Mouse (Mus musculus): ENCODE measurements around the gene Plxnd1.

Gene Plxnd1

GRCm38 (mm10) chr6:115956418-115956921 lies 38.3 kb downstream of the Plxnd1 start:
- DNase-seq: no peak

GRCm38 (mm10) chr6:115955664-115956063 lies 39.1 kb downstream of the Plxnd1 start:
- no peak for DNase-seq

- DNase-seq: no peak
These were observed 39.6 kb downstream of the Plxnd1 start for GRCm38 (mm10) chr6:115955169-115955568.

DNA sequence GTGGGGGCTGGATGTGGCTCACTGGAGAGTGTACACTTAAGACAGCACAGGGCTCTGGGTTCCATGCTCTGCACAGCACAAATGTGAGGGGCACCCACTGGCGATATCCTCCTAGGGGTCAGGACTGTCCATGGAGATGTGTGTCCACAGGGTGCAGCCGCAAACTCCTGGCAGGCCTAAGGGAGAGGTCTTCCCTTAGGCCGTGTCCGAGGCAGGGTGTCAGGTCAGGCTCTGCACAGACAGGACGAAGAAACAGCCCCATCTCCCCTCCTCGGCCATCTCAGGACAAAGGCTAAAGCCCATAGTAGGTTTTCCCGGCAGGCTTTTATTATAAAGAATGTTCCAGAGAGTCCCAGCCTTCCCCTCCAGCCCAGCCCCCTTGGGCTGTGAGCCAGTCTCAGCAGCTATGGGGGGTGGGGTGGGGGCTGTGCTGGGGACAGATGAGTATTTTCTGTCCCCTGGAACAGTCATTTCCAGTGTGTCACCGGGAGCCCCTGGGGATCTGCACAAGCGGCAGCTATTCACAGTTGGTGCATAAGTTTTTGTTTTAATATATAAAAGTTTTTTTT lies 40.2 kb downstream of the Plxnd1 start:
- DNase-seq: no peak

- DNase-seq: no peak
These were observed 48.4 kb downstream of the Plxnd1 start for GRCm38 (mm10) chr6:115946389-115946788.

DNA sequence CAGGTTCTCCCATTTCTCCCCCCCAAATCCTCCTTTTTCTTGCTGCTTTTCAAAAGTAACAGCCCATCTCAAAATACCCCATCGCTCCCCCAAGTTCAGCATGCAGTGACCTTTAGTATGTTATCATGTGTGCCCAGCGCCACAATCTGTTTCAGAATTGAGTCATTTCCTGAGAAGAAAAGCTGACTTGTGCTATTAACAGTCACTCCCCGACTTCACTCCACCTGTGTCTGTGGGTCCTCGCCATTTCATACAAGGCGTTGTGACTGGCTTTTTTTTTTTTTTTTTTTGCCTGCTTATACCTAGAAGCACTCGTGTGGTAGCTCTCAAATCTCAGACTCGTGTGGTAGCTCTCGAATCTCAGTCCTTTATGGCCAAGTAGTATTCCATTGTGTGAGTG lies 49.2 kb downstream of the Plxnd1 start:
- no peak for DNase-seq

DNA sequence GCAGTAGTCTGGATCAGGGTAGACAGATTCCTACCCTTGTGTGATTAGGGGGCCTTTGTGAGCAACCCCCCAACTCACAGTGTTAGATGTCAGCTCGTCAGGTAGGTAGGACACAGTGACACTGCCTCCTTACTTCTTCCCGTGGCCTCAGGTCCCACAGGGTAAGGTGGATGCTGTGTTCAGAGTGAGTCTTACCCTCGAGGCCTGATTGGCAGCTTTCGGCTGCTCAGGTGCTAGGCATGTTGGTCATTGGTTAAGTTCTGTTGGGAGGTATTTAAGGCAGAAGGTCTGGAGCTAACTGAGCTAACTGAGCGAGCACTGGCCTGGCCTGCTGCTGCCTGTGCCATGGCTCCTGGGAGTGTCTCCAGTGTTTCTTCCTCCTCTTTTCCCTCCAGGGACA lies 50.2 kb downstream of the Plxnd1 start, which contains the start of gene H1foo:
H1foo (plus strand) TSS at position 301 of the 400 bp plus-strand sequence.
- DNase-seq: no peak

GRCm38 (mm10) chr6:115943498-115944427 lies 51.0 kb downstream of the Plxnd1 start:
- DNase-seq: no peak

DNA sequence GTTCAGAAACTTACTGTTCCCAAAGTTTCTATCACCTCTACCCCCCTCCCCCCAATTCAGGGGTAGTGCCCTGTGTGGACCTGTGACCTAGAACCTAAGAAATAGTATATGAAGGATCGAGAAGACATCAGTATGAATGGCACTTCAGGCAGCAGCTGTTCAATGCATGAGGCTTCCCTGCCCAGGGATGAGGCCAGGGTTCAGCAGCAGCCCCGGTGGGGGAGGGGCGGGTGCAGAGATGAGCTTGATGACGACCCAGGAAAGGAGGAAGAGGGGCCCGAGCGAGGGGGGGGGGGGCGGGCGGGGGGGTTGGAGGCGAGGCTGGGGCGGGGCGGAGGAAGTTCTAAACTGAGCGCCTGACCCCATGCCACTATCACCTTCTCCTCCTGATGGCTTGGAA lies 53.7 kb downstream of the Plxnd1 start:
- no peak for DNase-seq

DNA sequence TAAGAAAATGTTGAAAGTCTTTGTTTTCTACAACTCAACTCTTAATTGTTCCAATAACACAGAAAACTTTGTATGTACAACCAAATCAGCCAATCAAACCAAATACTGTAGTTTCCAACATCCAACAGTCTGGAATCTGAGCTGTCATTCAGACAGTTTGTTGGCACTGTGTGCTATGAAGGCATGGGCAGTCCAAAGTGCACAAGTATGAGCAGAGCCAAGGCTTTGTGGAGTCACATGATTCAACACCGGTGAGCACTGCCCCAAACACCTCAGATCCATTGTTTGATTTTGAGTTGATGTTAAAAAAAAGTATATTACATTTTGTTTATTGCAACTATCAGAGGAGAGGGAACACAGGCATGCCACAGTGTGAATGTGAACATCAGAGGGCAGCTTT lies 54.2 kb downstream of the Plxnd1 start:
- peak; percentile 49 to 74 for DNase-seq

DNA sequence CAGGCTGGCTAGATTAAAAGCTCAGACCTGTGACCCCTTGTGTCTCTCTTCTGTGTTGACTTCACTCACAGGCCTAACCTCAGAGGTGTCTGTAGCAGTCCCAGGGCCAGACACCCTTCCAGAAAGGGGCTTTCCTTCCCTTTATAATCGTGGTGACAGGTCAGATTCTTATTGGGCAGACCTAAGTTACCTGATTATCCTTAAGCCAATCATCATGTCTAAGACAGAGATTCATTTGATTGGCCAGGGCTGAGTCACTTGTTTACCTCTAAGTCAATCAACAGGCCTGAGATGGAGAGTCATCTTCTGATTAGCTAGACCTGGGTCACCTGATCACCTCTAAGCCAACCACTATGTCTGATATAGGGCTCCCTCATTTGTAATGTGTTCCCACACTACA lies 56.0 kb downstream of the Plxnd1 start:
- no peak for DNase-seq

GRCm38 (mm10) chr6:115938011-115938410 lies 56.8 kb downstream of the Plxnd1 start:
- no peak for DNase-seq

DNA sequence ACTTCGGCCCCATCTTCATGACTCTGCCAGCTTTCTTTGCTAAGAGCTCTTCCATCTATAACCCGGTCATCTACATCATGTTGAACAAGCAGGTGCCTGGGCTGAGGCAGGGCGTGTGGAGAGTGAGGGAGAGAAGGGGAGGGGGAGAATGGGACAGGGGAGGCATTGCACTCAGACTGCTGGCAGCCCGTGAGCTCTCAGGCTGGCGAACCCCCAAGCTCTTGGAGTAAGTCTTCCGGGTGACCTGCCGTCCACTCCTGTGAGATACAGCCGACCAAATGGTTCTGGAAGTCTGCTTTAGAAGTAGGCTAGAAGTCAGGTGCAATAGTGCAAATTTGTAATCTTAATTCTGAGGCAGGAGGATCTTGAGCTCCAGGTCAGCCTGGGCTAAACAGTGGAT lies 59.3 kb downstream of the Plxnd1 start:
- no peak for DNase-seq

DNA sequence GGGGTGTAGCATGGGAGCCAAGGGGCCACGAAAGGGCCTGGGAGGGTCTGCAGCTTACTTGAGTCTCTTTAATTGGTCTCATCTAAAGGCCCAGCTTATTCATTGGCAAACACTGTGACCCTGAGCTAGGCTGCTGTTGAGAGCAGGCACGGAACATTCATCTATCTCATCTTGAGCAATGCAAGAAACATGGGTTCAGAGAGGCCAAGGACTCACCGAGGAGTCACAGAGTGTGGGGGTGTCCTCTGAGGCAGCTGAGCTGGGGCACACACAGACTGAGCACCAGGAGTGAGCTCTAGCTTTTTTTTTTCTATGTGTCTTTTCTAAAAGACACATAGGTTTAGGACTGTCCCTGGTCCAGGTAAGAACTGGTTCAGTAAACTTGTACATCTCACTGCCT lies 62.4 kb downstream of the Plxnd1 start:
- no peak for DNase-seq

- DNase-seq: no peak
These were observed 63.2 kb downstream of the Plxnd1 start, which contains the start of gene Rho for GRCm38 (mm10) chr6:115931639-115932038. Rho (plus strand) TSS chr6:115931748.

DNA sequence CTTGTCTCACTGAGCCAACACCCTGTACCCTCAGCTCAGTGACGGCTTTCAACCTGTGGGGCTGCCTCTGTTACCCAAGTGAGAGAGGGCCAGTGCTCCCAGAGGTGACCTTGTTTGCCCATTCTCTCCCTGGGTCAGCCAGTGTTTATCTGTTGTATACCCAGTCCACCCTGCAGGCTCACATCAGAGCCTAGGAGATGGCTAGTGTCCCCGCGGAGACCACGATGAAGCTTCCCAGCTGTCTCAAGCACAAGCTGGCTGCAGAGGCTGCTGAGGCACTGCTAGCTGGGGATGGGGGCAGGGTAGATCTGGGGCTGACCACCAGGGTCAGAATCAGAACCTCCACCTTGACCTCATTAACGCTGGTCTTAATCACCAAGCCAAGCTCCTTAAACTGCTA lies 64.8 kb downstream of the Plxnd1 start:
- no peak for DNase-seq

DNA sequence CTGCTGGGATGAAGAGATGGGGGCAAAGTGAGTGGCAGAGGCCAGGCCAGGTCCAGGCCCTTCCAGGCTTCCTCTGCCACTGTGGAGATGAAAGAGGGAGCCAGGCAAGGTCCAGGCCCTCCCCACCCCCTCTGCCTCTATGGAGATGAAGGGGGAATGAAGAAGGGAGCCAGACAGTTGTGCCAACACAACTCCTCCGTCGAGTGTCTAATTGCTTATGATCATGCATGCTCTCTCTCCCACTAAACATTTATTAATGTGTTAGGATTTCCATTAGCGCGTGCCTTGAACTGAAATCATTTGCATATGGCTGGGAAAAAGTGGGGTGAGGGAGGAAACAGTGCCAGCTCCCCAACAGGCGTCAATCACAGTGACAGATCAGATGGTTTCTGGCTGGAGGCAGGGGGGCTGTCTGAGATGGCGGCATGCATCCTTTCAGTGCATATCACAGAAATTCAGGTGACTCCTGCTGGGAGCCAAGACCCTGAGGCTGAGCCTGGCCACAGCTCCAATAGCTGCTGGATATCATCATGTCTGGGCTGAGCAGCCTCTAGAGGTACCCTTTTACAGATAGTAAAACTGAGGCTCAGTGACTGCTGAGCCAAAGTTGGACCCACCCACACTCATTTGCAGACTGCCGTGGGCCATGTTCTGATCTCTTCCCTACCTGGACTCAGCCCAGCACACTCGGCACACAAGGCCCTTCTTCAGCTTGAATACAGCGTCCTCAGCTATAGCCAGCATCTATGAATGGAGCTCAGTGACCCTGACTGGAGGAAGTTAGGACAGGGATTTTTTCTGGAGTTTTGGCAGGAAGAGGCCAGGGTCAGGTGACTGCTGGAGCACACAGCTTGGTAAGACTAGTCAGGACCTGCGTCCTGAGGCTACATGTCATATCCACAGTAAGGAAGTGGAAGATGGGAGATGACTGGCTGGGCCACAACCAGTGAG lies 67.2 kb downstream of the Plxnd1 start:
- no peak for DNase-seq

DNA sequence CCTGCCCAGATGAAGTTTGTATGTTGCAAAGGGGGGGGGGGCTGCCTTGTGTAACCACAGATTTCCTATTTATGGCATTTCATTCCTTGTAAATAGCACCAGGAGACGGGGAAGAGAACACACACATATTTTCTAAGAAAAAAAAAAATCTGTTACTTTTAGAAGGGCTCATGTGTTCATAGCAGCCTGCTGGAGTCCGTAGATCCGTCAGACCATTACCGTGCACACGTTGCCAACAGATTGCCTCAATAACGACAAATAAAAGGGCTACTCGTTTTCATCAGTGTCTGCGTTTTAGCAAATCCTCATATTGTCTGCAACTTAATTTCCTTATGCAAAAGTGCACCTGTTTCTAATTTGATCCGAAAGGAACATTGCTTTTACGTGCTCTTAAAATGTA lies 68.4 kb downstream of the Plxnd1 start:
- DNase-seq: no peak

GRCm38 (mm10) chr6:115924829-115925228 lies 70.0 kb downstream of the Plxnd1 start:
- DNase-seq: no peak

DNA sequence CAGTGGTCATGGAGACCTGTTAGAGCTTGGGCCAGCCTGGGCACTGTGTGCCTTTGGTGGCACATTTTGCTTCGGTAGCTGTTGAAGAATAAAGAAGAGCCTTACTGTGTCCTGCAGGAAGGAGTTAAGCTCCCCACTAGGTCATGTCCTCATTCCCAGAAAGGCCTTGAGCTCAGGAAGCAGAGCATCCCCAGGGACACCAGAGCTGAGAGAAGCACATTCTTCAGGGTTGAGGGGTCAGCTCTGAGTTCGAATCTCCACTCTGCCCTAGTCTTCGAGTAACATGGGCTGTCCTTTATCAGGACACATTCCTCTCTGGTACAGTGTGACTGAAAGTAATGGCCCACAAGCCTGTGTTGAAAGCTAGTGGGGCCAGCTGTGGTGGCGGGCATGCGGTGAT lies 74.9 kb downstream of the Plxnd1 start:
- peak in 1 of 2 experiments; percentile 54 for DNase-seq

DNA sequence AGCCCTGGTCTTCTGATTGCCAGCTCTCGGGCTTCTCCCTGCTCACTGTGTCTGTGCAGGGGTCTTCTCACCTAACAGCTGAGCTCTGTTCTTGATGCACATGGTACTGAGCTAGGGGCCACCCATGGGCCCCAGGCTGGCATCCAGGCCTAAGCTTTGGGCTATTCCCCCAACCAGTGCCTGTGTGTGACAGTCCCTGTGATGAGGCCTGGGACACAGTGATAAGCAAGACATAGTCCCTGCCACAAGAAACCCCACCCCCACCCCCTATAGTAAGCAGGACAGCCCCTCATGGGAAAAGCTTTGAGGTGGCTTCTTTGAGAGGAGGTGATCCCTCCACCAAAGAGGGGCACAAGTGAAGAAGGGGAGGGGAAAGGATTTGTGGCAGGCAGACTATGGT lies 76.2 kb downstream of the Plxnd1 start:
- no peak for DNase-seq

DNA sequence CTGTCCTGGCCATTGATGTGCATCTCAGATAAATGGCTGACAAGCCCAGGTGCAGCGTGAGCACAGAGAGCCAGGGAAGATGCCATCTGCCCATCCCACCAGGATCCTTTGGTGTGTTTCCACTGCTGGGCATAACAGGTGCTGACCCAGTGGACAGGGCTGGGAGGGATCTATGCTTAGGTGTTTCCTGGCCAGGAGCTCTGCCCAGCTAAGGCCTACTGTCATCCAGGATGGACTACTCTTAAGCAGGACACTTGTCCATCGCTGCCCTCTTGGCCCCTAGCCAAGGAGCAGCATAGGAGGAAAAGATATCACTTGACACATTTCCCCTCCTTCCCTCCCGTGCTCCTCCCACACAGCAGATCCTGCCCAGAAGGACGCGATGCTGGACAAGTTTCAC lies 78.2 kb downstream of the Plxnd1 start:
- DNase-seq: no peak

Measured in kidney, postnatal 25 days (tissue).